Mouse (Mus musculus) neural tube, embryonic 13.5 days (tissue): ENCODE data around the gene Slc38a3. TPM values are rescaled to one million over a fixed set of nuclear protein-coding genes. Genes with fewer than 3 reads are reported as not detected.

ENCODE experiments used
- ATAC-seq: fragments of 200-750 bp; cut with Nextera tagmentation; 2 replicates; pipeline ENCODE4 v1.8.0; 2017; ENCODE audit warnings: low read depth, mild to moderate bottlenecking, moderate TSS enrichment, moderate library complexity
- H3K27ac ChIP-seq: fragments of 300-500 bp; sonication (generic); replicated peaks from 2 replicates; pipeline ENCODE4 v1.5.1; 2015; ENCODE audit warnings: moderate library complexity, mild to moderate bottlenecking, inconsistent platforms
- H3K27me3 ChIP-seq: fragments of 300-500 bp; sonication (generic); 2 replicates; pipeline ENCODE4 v1.6.1; 2015; ENCODE audit warnings: mild to moderate bottlenecking, inconsistent platforms
- H3K36me3 ChIP-seq: fragments of 300-500 bp; sonication (generic); 2 replicates; pipeline ENCODE4 v1.6.1; 2015; ENCODE audit warnings: mild to moderate bottlenecking, inconsistent platforms
- H3K4me1 ChIP-seq: fragments of 300-500 bp; sonication (generic); replicated peaks from 2 replicates; pipeline ENCODE4 v1.6.1; 2015; ENCODE audit warnings: inconsistent platforms
- H3K4me2 ChIP-seq: fragments of 300-500 bp; sonication (generic); 2 replicates; pipeline ENCODE4 v1.6.1; 2015; ENCODE audit warnings: inconsistent platforms, mild to moderate bottlenecking, moderate library complexity
- H3K4me3 ChIP-seq: fragments of 300-500 bp; sonication (generic); 2 replicates; pipeline ENCODE4 v1.5.1; 2015; ENCODE audit warnings: mild to moderate bottlenecking, inconsistent platforms
- H3K9ac ChIP-seq: fragments of 300-500 bp; sonication (generic); 2 replicates; pipeline ENCODE4 v1.6.1; 2015; ENCODE audit warnings: moderate library complexity, mild to moderate bottlenecking, inconsistent platforms
- H3K9me3 ChIP-seq: fragments of 300-500 bp; sonication (generic); 2 replicates; pipeline ENCODE4 v1.6.1; 2016; ENCODE audit warnings: inconsistent platforms
- WGBS: fragments of 180-500 bp; shearing (Covaris S2); methylation state at CpG from one replicate; pipeline ENCODE4 v1.1.7; 2015; 5-methylcytosine and 5-hydroxymethylcytosine counted together
- polyA plus RNA-seq: library from polyadenylated mRNA; unstranded; fragments of >200 nt; fragmentation: Nextera tagmentation; extraction: Ambion mirVana; gene quantifications from 2 replicates; pipeline ENCODE4 v1.2.1, GENCODE M21; 2015

Slc38a3 gene
- polyA plus RNA-seq, 1 experiment from 2014 or later = 25.6 TPM

- Histone ChIP-seq H3K4me1 (peaks cover 93% of the 10 kb centered on the region), H3K27ac (peak overlapping the region; percentile 98), H3K4me3 (peak overlapping the region; percentile 85), H3K27me3 (no peaks in the 10 kb centered on the region), H3K9ac (peak overlapping the region; percentile 96), H3K9me3 (no peaks in the 10 kb centered on the region), H3K4me2 (peak overlapping the region; percentile 99), H3K36me3 (no peaks in the 10 kb centered on the region)
- no peak for ATAC-seq
- 32% methylated on average over 9 of the region's 9 CpGs for WGBS
Observed at GRCm38 (mm10) chr9:107631311-107631826, 38.0 kb downstream of the Slc38a3 start.

- Histone ChIP-seq H3K27me3 (no peaks in the 10 kb centered on the region), H3K36me3 (peaks cover 2% of the 10 kb centered on the region; the same call in 1 of the 2 replicates), H3K4me2 (peak overlapping the region; percentile 99), H3K9ac (peak overlapping the region; percentile 96), H3K9me3 (no peaks in the 10 kb centered on the region), H3K4me3 (peak overlapping the region; percentile 85), H3K27ac (peak overlapping the region; percentile 98), H3K4me1 (peaks cover 93% of the 10 kb centered on the region)
- peak; percentile 21 for ATAC-seq
- 3% methylated on average over 4 of the region's 4 CpGs for WGBS
Observed at GRCm38 (mm10) chr9:107630576-107630975, 38.8 kb downstream of the Slc38a3 start.

GRCm38 (mm10) chr9:107629901-107630425 is 39.4 kb downstream of the Slc38a3 start:
- Histone ChIP-seq H3K4me3 (peak overlapping the region; percentile 85), H3K4me1 (peaks cover 97% of the 10 kb centered on the region), H3K4me2 (peak overlapping the region; percentile 99), H3K27me3 (no peaks in the 10 kb centered on the region), H3K9ac (peak overlapping the region; percentile 96), H3K36me3 (peaks cover 4% of the 10 kb centered on the region; the same call in 1 of the 2 replicates), H3K9me3 (no peaks in the 10 kb centered on the region), H3K27ac (peak overlapping the region; percentile 98)
- peak; percentile 5 for ATAC-seq
- WGBS = 6% methylated on average over 14 of the region's 14 CpGs

- Histone ChIP-seq H3K9me3 (no peaks in the 10 kb centered on the region), H3K4me3 (peak overlapping the region; percentile 85; the same call in 1 of the 2 replicates), H3K36me3 (peaks cover 4% of the 10 kb centered on the region; the same call in 1 of the 2 replicates), H3K4me2 (peak overlapping the region; percentile 99), H3K4me1 (peaks cover 98% of the 10 kb centered on the region), H3K9ac (peak overlapping the region; percentile 96), H3K27me3 (no peaks in the 10 kb centered on the region), H3K27ac (peak overlapping the region; percentile 98)
- no peak for ATAC-seq
- WGBS = 16% methylated on average over 4 of the region's 4 CpGs
Observed at GRCm38 (mm10) chr9:107629411-107629730, 40.0 kb downstream of the Slc38a3 start.

- Histone ChIP-seq H3K4me3 (no peak overlapping the region), H3K9ac (peak overlapping the region; percentile 96), H3K4me2 (peak overlapping the region; percentile 99), H3K9me3 (no peaks in the 10 kb centered on the region), H3K27ac (peak overlapping the region; percentile 98), H3K27me3 (no peaks in the 10 kb centered on the region), H3K4me1 (peaks cover 98% of the 10 kb centered on the region), H3K36me3 (peaks cover 4% of the 10 kb centered on the region; the same call in 1 of the 2 replicates)
- WGBS = 44% methylated on average over 14 of the region's 15 CpGs
- no peak for ATAC-seq
Observed at GRCm38 (mm10) chr9:107628721-107629410, 40.5 kb downstream of the Slc38a3 start.

- peak overlapping the region; percentile 96 for H3K9ac ChIP-seq
- no peaks in the 10 kb centered on the region for H3K27me3 ChIP-seq
- peak overlapping the region; percentile 99 for H3K4me2 ChIP-seq
- WGBS = 22% methylated on average over 20 of the region's 20 CpGs
- H3K4me3 ChIP-seq = no peak overlapping the region
- peak overlapping the region; percentile 98 for H3K27ac ChIP-seq
- H3K36me3 ChIP-seq = peaks cover 9% of the 10 kb centered on the region
- peaks cover 88% of the 10 kb centered on the region for H3K4me1 ChIP-seq
- no peaks in the 10 kb centered on the region for H3K9me3 ChIP-seq
- ATAC-seq = no peak
Observed at GRCm38 (mm10) chr9:107627387-107628255, 41.7 kb downstream of the Slc38a3 start.

GRCm38 (mm10) chr9:107626844-107627277 is 42.5 kb downstream of the Slc38a3 start:
- ATAC-seq = peak; percentile 29
- 0% methylated on average over 2 of the region's 2 CpGs for WGBS
- H3K4me3 ChIP-seq = peak overlapping the region; percentile 15
- no peaks in the 10 kb centered on the region for H3K27me3 ChIP-seq
- H3K27ac ChIP-seq = peak overlapping the region; percentile 98
- H3K36me3 ChIP-seq = peaks cover 16% of the 10 kb centered on the region
- peak overlapping the region; percentile 99 for H3K4me2 ChIP-seq
- peaks cover 80% of the 10 kb centered on the region for H3K4me1 ChIP-seq
- H3K9ac ChIP-seq = peak overlapping the region; percentile 96
- no peaks in the 10 kb centered on the region for H3K9me3 ChIP-seq

GRCm38 (mm10) chr9:107626158-107626843 is 43.0 kb downstream of the Slc38a3 start:
- H3K4me3 ChIP-seq = peak overlapping the region; percentile 15
- 30% methylated on average over 13 of the region's 15 CpGs for WGBS

GRCm38 (mm10) chr9:107625351-107626128 is 43.8 kb downstream of the Slc38a3 start:
- H3K27me3 ChIP-seq = no peaks in the 10 kb centered on the region
- no peaks in the 10 kb centered on the region for H3K9me3 ChIP-seq
- H3K9ac ChIP-seq = peak overlapping the region; percentile 41; the same call in 1 of the 2 replicates
- H3K4me3 ChIP-seq = no peak overlapping the region
- H3K36me3 ChIP-seq = peaks cover 16% of the 10 kb centered on the region
- H3K4me2 ChIP-seq = no peak overlapping the region
- WGBS = 90% methylated on average over 12 of the region's 12 CpGs
- H3K4me1 ChIP-seq = peaks cover 67% of the 10 kb centered on the region
- ATAC-seq = no peak
- H3K27ac ChIP-seq = peak overlapping the region; percentile 98

More at GRCm38 (mm10) chr9:107626158-107626843, 43.0 kb downstream of the Slc38a3 start:
- Histone ChIP-seq H3K27me3 (no peaks in the 10 kb centered on the region), H3K9me3 (no peaks in the 10 kb centered on the region), H3K4me2 (peak overlapping the region; percentile 99), H3K36me3 (peaks cover 16% of the 10 kb centered on the region), H3K9ac (peak overlapping the region; percentile 96), H3K4me1 (peaks cover 75% of the 10 kb centered on the region), H3K27ac (peak overlapping the region; percentile 98)
- ATAC-seq = peak; percentile 37

- Histone ChIP-seq H3K9me3 (no peaks in the 10 kb centered on the region), H3K36me3 (peaks cover 22% of the 10 kb centered on the region), H3K4me1 (peaks cover 62% of the 10 kb centered on the region), H3K4me3 (no peak overlapping the region), H3K27ac (peak overlapping the region; percentile 98), H3K4me2 (no peak overlapping the region; the same call in 1 of the 2 replicates), H3K27me3 (no peaks in the 10 kb centered on the region), H3K9ac (peak overlapping the region; percentile 41)
- 74% methylated on average over 3 of the region's 3 CpGs for WGBS
- ATAC-seq = no peak
Observed at GRCm38 (mm10) chr9:107624951-107625350, 44.4 kb downstream of the Slc38a3 start.
